Mouse (Mus musculus) MEL (cell line): ENCODE measurements at regions not wholly inside any gene's neighbourhood (a gene's known extent, or its start where the extent isn't known, plus 50 kb on each side); places are given as distances from the start of the nearest gene placed in this dataset.

Source experiments
- CHD1 ChIP-seq: IDR thresholded peaks from 2 replicates; pipeline ENCODE4 v1.6.1; 2012; ENCODE audit warnings: low read depth, mild to moderate bottlenecking, inconsistent platforms, low read length, improper control_type of control experiment
- CTCF ChIP-seq, 3 experiments: IDR thresholded peaks in 2 of 3; conservative IDR thresholded peaks in 1 of 3; 2 replicates each; pipeline ENCODE4 v1.5.1; 2011 to 2012; ENCODE audit warnings: low read length in 3 of 3, low read depth in 2 of 3, mild to moderate bottlenecking in 2 of 3, improper control_type of control experiment in 1 of 3, inconsistent platforms in 1 of 3, mixed read lengths in 1 of 3, moderate library complexity in 1 of 3; ENCODE audit not compliant: control insufficient read depth in 1 of 3, insufficient read depth in 1 of 3, poor library complexity in 1 of 3, severe bottlenecking in 1 of 3
- ELF1 ChIP-seq: IDR thresholded peaks from 2 replicates; pipeline ENCODE4 v1.6.1; 2014; ENCODE audit warnings: low read depth, mild to moderate bottlenecking, inconsistent platforms, low read length, improper control_type of control experiment, moderate library complexity
- MAFK ChIP-seq: IDR thresholded peaks from 2 replicates; pipeline ENCODE4 v1.6.1; 2011; ENCODE audit warnings: low read depth, mild to moderate bottlenecking, low read length, improper control_type of control experiment, borderline replicate concordance
- MEF2A ChIP-seq: IDR thresholded peaks from 2 replicates; pipeline ENCODE4 v1.6.1; 2014; ENCODE audit warnings: low read depth, mild to moderate bottlenecking, inconsistent platforms, low read length, improper control_type of control experiment; ENCODE audit not compliant: poor library complexity, insufficient replicate concordance, severe bottlenecking; ENCODE audit errors: extremely low read depth
- POLR2A ChIP-seq, 2 experiments: IDR thresholded peaks; 2 replicates each; pipeline ENCODE4 v1.6.1; 2011 to 2012; ENCODE audit warnings: low read length in 2 of 2, mild to moderate bottlenecking in 2 of 2, control low read depth in 1 of 2, improper control_type of control experiment in 1 of 2, low read depth in 1 of 2, moderate library complexity in 1 of 2; ENCODE audit not compliant: control insufficient read depth in 1 of 2, insufficient read depth in 1 of 2, poor library complexity in 1 of 2
- USF1 ChIP-seq: IDR thresholded peaks from 2 replicates; pipeline ENCODE4 v1.6.1; 2014; ENCODE audit warnings: low read depth, mild to moderate bottlenecking, inconsistent platforms, low read length, improper control_type of control experiment, moderate library complexity
- USF2 ChIP-seq, 2 experiments: IDR thresholded peaks; 2 replicates each; pipeline ENCODE4 v1.6.1; 2011 to 2012; ENCODE audit warnings: improper control_type of control experiment in 2 of 2, low read length in 2 of 2, borderline replicate concordance in 1 of 2, inconsistent platforms in 1 of 2, low read depth in 1 of 2, mild to moderate bottlenecking in 1 of 2; ENCODE audit not compliant: insufficient read depth in 1 of 2
- ZMIZ1 ChIP-seq: IDR thresholded peaks from 2 replicates; pipeline ENCODE4 v1.6.1; 2012; ENCODE audit warnings: low read depth, mild to moderate bottlenecking, inconsistent platforms, low read length, improper control_type of control experiment, moderate library complexity

- TF ChIP-seq ZMIZ1 (no peak), USF2 (IDR thresholded peaks at IDR 0.05; ENCODE audit: borderline replicate concordance in 1 of 2, insufficient read depth in 1 of 2, low read depth in 1 of 2, low read length in 2 of 2) (no peak), USF1 (no peak), ELF1 (no peak), CTCF (IDR thresholded peaks at IDR 0.05 in 2 of 3, conservative IDR thresholded peaks at IDR 0.05 in 1 of 3; ENCODE audit: control insufficient read depth in 1 of 3, insufficient read depth in 1 of 3, low read depth in 2 of 3, low read length in 3 of 3, poor library complexity in 1 of 3, severe bottlenecking in 1 of 3) (no peak), CHD1 (no peak), MAFK (no peak), MEF2A (no peak), POLR2A (IDR thresholded peaks at IDR 0.05; ENCODE audit: control insufficient read depth in 1 of 2, insufficient read depth in 1 of 2, low read depth in 1 of 2, low read length in 2 of 2, poor library complexity in 1 of 2) (no peak)
Observed at GRCm38 (mm10) chr3:149220958-149221357, 230.6 kb upstream of the Adgrl2 start.
